Mouse (Mus musculus) heart, adult 8-10 months (tissue): ENCODE measurements around the gene Ciita. TPM values are rescaled to one million over a fixed set of nuclear protein-coding genes. Genes with fewer than 3 reads are reported as not detected.
A peak's percentile ranks its signal among the peaks of the same experiment; 100 is the strongest.

Source experiments
- DNase-seq: peaks from one replicate; pipeline ENCODE4 v3.0.0; 2022; ENCODE audit warnings: low spot score
- total RNA-seq, 4 experiments: library from RNA; stranded (reverse); gene quantifications; 2 replicates each; pipeline ENCODE4 v1.2.4; 2022

Gene Ciita
- total RNA-seq, 4 experiments from 2014 or later: 0.35 to 0.92 (median 0.67) TPM

DNA sequence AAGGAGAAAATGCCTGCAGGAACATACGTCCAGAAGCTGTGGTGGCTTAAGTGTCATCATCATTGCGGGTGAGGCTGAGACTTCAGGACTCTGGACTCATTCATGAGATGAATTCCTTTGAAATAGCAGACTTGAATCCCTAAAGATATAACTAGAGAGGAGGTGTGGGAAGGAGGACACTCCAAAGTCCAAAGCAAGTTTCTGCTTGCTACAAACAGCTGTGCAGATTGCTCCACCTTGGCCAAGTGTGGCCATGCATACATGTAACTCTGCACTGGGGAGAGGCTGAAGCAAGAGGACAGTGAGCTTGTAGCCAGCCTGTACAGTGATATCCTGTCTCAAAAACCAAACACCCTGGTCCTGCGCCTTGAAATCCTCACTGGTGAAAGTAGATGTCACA is 7.9 kb upstream of the Ciita start:
- DNase-seq: no peak

DNA sequence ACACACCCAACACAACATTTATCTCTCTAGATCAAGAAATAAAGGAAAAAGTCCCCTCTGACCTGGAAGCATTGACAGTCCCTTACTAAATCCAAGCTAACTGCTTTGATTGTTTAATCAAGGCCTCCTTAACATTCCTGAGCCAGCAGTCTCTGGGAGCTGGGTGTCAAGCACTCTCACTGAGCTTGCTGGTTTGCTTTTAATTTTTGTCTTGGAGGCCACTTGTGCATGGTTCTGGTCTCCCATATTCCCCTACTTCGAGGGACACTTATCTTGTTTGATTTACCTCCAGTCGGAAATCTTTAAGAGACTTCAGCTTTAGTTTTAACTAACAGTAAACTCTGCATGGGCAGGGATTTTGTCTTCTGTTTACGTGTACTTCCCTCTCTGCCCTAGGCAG is 4.9 kb upstream of the Ciita start:
- no peak for DNase-seq

DNA sequence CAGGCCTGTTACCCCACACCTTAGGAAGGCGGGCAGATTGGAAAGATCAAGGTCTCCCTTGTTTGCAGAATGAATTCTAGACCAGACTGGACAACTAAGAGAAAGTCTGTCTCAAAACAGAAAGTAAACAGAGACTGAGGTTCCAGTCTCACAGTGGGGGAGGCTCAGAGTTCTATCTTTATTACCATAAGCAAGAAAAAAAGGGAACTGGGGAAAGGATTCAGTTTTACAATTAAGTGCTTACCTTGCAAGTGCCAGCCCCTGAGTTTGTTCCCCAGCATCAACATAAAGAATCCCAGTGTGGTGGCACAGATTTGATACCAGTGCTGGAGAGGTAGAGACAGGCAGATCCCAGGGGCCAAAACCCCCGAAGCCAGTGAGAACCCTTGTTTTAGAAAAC is 3.9 kb upstream of the Ciita start:
- DNase-seq: no peak

DNA sequence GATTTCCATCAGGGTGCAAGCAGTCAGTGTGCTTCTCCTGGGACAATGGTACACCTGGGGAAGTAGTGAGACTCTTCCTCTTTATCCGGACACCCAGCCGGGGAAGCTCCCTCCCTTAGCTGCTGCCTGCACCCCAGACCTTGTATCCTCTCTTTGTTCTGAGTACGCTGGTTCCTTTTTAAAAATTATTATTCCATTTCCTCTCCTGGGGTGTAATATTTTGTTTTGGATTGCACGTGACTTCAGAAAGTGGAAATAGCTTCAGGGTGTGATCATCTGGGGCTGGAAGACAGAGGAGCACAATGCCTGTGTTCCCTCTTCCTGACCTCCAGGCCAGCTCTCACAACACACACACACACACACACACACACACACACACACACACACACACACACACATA is 2.5 kb downstream of the Ciita start:
- peak; percentile 32 for DNase-seq

DNA sequence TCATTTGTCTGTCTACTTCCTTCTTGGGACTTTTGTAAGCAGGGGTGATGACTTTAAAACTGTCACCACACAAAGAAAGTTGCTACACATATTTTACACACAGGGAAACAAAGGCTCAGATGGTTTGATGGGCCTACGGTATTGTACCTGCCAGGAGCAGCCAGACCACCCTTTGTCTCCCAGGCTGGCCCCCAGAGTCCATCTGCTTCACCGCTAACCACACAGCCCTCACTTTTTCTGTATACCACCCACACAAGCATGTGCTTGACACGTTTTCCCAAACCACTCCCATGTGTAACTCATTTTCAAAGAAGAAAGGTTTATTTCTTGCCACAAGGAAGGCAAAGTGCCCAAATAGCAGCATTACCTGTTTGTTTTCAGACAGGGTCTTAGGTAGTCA is 7.1 kb downstream of the Ciita start:
- DNase-seq: no peak

DNA sequence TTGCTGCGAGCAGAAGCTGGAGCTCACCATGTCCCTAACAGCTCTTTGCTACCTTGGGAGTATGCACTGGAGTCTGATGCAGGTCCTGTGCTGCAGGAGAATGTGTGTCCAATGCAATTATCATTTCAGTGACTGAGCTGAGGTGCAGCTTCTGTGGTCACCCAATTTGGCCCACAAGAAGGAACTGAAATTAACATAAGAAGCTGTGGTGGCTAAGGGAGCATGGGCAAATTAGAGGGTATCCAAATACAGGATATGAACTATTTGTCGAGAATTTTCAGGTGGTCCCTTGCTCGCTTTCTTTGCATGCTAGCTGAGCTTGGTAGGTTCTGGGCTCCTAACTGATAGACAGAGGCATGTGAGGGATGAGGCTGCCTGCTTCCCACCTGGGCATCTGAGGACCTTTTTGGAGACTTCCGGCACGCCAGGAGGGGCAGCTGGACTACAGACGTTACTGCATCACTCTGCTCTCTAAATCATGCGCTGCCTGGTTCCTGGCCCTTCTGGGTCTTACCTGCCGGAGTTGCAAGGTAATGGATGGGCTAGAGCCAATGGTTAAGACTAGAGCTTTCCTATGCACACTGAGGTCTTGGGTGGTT is 8.1 kb downstream of the Ciita start:
- DNase-seq: no peak

DNA sequence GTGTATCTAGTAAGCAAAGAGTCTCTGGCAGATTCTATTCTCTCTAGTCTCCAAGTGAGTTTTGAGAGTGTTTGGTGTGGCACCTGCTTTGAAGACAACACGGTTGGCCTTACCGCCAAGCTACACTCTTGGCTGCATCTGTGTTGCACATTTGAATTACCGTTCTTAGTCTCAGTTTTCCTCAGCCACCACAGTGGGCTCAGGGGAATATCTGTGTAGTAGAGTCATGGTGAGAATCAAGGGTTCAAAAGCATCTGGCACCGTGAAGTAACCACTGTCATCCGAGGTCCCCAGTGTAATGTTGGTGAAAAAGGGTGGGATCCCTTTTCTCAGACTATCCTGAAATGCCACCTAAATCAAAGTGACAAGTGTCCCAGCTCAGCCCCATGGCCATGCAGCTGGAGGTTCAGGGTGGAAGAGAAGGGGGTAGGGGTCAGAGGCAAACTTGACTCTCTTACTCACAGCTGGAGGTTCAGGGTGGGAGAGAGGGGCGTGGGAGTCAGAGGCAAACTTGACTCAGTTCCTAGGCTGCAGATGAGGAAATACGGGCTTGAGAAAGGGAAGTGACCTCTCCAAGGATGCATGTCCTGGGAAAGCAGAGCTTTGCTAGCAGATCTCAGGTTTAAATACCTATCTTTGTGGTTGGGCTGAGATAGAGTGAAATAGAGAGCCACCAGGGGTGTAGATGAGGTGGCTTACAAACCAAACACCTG is 9.1 kb downstream of the Ciita start:
- DNase-seq: no peak

DNA sequence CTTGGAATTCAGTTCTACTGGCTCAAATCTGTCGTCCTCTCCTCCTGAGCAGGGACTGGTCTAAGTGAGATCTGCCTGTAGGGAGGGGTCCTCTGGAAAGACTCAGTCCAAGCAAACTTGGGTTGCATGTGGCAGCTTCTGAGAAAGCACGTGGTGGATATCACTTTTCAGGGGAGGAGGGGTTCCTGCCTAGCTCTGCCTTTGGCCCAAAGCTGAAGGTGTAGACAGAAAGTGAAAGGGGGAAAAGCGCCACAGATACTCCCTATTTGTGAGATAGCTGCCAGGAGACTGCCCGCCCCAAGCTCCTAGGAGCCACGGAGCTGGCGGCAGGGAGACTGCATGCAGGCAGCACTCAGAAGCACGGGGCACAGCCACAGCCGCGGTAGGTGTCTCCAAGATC is 9.6 kb downstream of the Ciita start:
- DNase-seq: no peak

DNA sequence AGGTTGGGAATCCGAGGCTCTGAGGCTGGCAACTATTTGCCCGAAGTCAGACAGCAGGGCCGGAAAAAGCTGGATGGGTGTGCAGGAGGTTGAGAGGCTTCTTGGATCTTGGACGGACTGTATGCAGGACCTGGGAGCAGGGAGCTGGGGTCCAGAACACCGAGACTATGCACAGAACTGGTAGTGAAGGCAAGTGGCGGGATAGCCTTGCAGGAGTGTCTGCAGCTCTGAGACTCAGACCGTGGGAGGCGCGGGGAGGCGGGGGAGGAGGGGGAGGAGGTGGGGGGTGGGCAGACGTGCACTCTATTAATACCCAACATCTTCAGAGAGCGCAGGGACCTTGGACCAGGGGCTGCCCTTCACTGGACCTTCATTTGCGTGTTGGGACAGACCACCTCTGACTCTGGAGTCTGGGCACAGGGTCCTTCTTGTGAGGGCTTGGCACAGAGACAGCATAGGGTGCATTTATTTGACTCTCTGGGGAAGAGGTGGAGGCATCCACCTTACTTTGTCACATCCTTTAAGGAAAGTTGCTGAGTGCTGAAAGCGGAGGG is 10.1 kb downstream of the Ciita start:
- DNase-seq: no peak

DNA sequence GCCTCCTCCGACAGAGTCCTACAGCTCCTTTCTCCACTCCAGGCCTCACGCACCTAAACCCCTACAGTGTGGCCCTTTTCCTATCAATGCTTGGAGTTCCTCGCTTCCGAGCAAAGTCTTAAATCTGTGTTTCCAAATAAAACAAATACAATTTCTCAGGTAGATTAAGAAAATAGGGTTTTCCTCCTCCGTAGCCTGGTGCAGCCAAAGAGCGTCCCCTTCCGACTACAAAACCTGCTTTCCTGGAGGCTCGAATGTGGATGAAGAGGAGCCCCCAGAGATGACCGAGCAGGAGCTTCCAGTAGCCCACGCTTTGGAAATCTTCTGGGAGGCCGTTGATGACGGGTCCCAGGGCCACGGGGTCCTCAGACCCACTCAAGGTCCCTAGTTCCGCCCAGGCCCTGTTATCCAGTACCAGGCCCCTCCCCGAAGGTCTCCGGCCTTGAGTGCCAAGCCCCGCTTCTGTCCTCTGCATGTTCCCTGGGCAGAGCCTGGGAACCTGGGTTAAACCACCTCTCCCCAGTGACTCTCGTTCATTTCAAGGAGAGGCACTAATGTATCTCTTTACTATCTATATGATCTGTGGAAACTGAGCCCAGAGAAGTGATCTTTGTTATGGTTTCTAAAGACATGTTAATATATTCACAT is 10.8 kb downstream of the Ciita start:
- no peak for DNase-seq

DNA sequence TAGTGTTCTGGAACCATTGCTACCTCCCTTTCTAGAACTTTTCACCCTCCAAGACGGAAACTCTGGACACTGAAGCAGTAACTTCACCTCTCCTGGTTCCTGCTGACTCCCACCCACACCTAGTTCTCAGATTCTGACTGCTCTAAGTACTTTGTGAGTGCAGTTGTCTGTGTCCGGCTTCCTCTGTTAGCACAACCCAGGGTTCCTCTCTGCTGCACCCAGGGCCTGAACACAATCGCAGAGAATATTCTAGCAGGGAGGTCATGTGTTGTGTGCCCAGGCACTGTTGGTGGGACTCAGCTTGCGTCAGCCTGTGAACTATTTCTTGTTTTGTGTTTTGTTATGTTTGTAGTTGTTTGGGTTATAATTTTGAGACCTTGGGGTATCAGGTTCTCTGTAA is 11.9 kb downstream of the Ciita start:
- DNase-seq: no peak

DNA sequence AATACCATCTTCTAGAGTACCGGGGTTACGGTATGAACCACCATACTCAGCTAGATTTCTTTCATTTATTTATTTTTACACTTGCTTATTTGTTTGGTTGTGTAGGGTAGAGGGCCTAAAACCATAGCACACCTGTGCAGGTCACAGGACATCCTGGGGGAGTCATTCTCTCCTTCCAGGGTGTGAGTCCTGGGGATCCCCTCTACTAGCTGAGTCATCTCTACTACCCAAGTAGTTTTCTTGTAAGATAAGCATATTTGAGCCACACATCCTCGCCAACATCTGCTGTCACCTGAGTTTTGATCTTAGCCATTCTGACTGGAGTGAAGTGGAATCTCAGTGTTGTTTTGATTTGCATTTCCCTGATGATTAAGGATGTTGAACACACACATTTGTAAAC is 12.7 kb downstream of the Ciita start:
- no peak for DNase-seq

DNA sequence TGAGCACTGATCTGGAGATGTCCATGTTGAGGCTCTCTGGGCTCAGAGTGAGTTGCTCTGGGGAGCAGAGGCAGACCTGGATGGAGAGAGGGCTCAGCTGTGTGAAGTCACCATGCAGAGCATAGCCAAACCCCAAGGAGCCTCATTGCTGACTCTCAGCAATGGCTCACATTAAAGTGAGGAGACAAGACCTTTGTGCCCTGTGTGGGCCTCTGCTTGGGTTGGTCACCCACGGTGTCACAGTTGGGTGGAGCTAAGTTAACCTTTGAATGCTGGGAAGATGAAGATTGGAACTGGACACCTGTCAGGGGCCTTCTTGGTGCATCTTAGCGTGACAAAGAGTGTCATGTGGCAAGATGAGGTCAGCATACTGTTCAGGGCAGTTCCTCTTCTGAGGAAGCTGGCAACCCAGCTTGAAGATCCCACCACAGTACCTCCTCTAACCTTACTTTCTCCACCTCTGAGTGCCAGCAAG is 16.0 kb downstream of the Ciita start:
- no peak for DNase-seq

DNA sequence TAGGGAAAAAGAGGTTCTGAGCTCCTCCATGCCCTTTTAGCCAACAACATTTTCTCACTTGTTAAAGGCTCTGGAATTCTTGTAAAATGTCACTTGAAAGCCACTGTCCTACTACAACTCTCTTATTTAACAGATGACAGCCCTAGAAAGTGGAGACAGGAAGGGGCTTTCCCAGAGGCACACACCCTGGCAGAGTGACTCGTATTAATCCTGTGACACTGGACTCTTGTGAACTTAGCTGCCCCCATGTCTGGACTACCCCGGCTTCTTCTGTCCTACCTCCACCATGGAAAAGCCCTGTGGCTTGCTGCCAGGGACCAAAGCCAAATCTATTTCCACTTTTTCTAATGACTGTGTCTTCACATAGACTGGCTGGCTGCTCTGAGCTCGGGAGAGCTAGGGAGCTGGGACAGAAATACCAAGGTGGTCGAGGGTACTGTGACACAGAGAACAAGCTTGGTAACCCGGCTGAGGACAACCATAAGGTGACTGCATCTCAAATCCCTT is 18.3 kb downstream of the Ciita start:
- DNase-seq: no peak

DNA sequence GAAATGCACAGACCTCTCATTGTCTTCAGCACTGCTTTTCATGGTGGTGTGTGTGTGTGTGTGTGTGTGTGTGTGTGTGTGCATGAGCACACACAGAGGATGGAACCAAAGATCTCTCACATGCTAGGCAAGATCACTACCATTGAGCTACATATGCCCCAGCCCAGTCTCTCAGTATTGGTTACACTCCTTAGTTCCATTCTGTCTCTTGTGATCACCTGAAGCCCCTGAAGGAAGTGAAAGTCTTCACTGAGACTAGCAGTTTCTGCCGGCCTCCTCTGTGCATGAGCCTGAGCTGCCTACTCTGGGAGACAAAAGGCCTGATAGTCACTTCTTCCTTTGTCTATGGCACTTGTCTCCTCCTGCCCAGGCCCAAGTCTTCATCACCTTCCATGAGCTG is 19.3 kb downstream of the Ciita start:
- no peak for DNase-seq

DNA sequence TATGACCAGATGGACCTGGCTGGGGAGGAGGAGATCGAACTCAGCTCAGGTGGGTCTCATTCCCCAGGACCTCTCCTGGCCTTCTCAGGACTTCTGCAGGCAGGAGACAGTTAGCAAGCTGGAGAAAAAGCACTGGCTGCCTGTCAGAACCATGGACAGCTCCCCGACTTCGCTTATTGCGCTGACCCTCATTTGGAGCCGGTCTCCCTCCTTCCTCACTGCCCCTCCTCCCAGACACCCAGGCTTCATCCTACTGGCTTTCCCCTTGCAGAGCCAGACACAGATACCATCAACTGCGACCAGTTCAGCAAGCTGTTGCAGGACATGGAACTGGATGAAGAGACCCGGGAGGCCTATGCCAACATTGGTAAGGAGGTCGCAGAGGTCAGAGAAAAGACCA is 22.0 kb downstream of the Ciita start:
- DNase-seq: no peak

DNA sequence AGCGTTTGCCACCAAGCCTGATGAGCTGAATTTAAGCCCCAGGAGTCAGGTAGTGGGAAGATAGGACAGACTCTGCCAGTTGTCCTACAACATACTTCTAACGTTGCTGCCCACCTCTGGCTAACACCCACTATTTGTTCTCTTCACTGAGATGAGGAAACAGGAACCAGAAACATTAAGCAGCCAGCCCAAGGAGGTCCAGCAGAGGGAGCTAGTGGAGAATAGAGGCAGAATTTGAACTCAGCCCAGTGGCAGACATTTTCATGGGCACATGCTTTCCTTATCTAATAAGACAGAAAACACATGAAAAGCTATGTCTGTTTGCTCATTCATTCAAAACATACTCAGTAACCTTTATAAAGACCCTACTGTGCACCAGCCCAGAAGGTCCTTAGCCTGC is 23.2 kb downstream of the Ciita start:
- no peak for DNase-seq

DNA sequence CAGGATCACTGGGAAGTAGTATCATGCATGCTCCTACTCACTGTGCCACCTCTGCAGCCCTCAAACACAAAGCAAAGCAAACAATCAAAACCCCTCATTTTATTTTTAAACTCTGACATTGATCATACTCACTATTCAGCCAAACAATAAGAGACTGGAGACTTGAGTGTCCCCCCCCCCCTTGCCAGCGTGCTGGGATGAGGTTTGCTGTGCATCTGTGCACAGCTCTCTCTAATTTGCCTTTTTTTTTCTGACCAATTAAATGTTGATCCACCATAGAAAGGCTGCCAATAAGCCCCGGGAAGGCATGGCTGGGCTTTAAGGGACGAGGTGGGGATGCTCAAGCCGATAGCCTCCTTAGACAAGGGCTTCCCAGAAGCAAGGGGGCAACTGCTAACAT is 27.6 kb downstream of the Ciita start:
- no peak for DNase-seq

DNA sequence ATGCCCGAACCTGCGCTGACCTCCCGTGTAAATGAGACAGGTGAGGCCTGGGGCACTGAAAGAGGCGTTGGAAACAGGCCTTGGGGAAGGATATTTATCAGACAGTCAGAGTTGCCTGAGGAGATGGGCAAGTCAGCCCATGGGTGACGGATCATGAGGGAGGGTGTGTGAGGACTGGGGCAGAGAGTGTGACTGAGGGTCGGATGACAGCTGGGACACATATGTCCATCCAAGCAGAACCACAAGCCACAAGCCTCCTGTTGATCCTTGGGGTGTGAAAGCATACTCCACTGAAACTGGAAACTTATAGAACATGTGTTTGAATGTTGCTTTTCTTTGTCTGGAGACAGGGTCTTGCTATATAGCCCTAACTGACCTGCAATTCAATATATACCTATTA is 28.8 kb downstream of the Ciita start:
- no peak for DNase-seq

DNA sequence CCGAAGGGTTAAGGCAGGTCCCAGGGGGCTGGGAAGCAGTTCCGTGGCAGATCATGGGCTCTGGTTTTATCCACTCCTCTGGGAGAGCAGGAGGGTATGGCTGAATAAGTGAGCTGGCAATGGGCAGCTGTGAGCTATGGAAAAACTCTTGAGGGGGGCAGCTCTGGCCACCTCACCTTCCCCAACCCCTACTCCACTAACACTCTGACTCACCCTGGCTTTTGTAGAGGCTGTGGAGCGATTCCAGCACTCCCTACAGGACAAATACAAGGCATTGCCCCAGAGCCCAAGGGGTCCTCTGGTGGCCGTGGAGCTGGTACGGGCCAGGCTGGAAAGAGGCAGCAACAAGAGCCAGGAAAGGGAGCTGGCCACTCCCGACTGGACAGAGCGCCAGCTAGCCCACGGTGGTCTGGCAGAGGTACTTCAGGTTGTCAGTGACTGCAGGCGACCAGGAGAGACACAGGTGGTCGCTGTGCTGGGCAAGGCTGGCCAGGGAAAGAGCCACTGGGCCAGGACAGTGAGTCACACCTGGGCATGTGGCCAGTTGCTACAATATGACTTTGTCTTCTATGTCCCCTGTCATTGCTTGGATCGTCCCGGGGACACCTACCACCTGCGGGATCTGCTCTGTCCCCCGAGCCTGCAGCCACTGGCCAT is 30.7 kb downstream of the Ciita start:
- no peak for DNase-seq

DNA sequence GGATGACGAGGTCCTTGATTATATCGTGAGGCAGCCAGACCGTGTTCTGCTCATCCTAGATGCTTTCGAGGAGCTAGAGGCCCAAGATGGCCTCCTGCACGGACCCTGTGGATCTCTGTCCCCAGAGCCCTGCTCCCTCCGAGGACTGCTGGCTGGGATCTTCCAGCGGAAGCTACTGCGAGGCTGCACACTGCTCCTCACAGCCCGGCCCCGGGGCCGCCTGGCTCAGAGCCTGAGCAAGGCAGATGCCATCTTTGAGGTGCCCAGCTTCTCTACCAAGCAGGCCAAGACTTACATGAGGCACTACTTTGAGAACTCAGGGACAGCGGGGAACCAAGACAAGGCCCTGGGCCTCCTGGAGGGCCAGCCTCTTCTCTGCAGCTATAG is 31.3 kb downstream of the Ciita start:
- DNase-seq: no peak

DNA sequence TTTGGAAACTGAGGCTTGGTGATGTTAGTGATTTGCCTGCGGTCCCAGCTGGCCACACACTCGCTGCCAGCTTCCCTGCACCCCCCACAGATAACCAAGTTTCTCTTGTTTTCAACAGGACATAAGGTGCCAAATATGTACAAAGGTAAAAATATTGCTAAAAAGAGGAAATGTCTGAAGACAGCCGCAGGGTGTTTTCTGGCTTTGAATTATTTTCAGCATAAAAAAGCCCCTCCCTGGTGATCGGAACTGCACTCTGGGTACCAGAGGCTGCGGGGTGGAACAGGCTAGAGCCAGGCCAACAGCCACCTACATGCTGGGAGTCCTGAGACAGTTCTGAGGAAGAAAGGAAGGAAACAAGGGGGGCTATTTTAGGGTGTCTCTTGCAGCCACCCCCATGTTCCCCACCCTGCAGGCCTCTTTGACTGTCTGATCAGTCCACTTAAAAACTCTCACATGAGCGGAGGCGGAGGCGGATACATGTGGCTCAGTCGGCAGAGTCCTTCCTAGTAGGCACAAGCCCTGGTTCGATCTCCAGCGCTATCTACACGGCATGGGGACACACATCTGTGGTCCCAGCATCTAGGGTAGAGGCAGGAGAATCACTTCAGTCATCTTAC is 36.2 kb downstream of the Ciita start:
- DNase-seq: no peak
